22 mouse cellular contexts compared by ENCODE assay signal in the genomic region with DNA sequence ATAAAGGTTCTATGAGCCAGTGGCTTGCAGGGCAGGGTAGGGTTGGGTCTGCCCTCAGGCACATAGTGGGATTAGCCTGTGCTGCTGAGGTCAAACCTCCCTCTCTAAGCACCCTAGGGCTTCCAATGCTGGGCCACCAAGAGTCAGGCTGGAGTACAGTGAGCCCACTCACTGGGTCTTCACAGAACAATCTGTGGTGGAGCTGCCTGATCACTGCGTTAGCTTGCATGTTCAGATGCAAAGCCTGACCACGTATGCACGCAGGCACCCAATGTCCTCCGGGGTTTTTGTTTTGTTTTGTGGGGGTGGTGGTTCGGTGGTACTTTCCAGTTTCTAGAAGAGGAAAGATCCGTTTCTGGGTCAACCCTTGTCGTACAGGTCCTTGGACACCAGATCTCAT. TPM values are rescaled to one million over a fixed set of nuclear protein-coding genes. Genes with fewer than 3 reads are reported as not detected.
DNase-seq lines count a peak whose midpoint lies in the region; ATAC-seq lines count a peak whose summit lies in the region.
"Had no signal": no experiment of that assay in that cellular context is flagged by ENCODE, and none has a peak within 500 bp of the region (broad histone marks: within the 10 kb centered on the region; RNA-seq: fewer than 3 reads in every experiment).

No protein-coding gene starts in this region.

- peaks cover 5% of the 10 kb centered on the region; the same call in 1 of the 2 replicates for H3K4me1 ChIP-seq in liver, embryonic 15.5 days (replicated peaks)
- H3K4me1 ChIP-seq in liver, embryonic 11.5 days (replicated peaks; ENCODE audit: control insufficient read depth, insufficient read depth, low read length), result no peaks in the 10 kb centered on the region
- peaks cover 22% of the 10 kb centered on the region for H3K4me1 ChIP-seq in embryonic facial prominence, embryonic 10.5 days
- peaks cover 5% of the 10 kb centered on the region; the same call in 1 of the 2 replicates for H3K4me1 ChIP-seq in intestine, embryonic 15.5 days (replicated peaks)
- peaks cover 6% of the 10 kb centered on the region; the same call in 1 of the 2 replicates for H3K4me1 ChIP-seq in stomach, embryonic 15.5 days
- H3K4me1 ChIP-seq: heart, embryonic 15.5 days; neural tube, embryonic 13.5 days had no signal

- peaks cover 14% of the 10 kb centered on the region; the same call in 1 of the 2 replicates for H3K36me3 ChIP-seq in liver, embryonic 15.5 days (replicated peaks)
- H3K36me3 ChIP-seq in liver, embryonic 11.5 days (ENCODE audit: control insufficient read depth, insufficient read depth, low read length), result peaks cover 9% of the 10 kb centered on the region
- peaks cover 49% of the 10 kb centered on the region for H3K36me3 ChIP-seq in embryonic facial prominence, embryonic 10.5 days (replicated peaks)
- H3K36me3 ChIP-seq in intestine, embryonic 15.5 days, result peaks cover 15% of the 10 kb centered on the region
- H3K36me3 ChIP-seq in stomach, embryonic 15.5 days, result 0 out of 2 replicates have a peak, but pooled peaks cover 10% of the 10 kb centered on the region

- no peak overlapping the region for H3K27ac ChIP-seq in liver, embryonic 15.5 days (replicated peaks)
- H3K27ac ChIP-seq in liver, embryonic 11.5 days (ENCODE audit: low read depth, low read length), result no peak overlapping the region
- H3K27ac ChIP-seq in embryonic facial prominence, embryonic 10.5 days (replicated peaks), result peak overlapping the region; percentile 30; the same call in 1 of the 2 replicates
- peak overlapping the region; percentile 57; the same call in 1 of the 2 replicates for H3K27ac ChIP-seq in intestine, embryonic 15.5 days
- peak overlapping the region; percentile 67 for H3K27ac ChIP-seq in stomach, embryonic 15.5 days
- H3K27ac ChIP-seq: heart, embryonic 10.5 days; heart, embryonic 15.5 days; left cerebral cortex, adult 2 months; limb, embryonic 12.5 days; liver, embryonic 14.5 days; neural tube, embryonic 13.5 days had no signal

- no peaks in the 10 kb centered on the region for H3K27me3 ChIP-seq in liver, embryonic 15.5 days
- no peaks in the 10 kb centered on the region for H3K27me3 ChIP-seq in liver, embryonic 11.5 days (replicated peaks; ENCODE audit: control insufficient read depth, insufficient read depth, low read length)
- H3K27me3 ChIP-seq in embryonic facial prominence, embryonic 10.5 days (replicated peaks; ENCODE audit: low read depth, poor library complexity, severe bottlenecking), result no peaks in the 10 kb centered on the region
- no peaks in the 10 kb centered on the region for H3K27me3 ChIP-seq in intestine, embryonic 15.5 days (replicated peaks)
- no peaks in the 10 kb centered on the region for H3K27me3 ChIP-seq in stomach, embryonic 15.5 days (replicated peaks)
- H3K27me3 ChIP-seq: heart, embryonic 15.5 days; limb, embryonic 12.5 days; neural tube, embryonic 13.5 days had no signal

- H3K9ac ChIP-seq in liver, embryonic 15.5 days, result no peak overlapping the region
- no peak overlapping the region for H3K9ac ChIP-seq in liver, embryonic 11.5 days (ENCODE audit: low read depth, low read length)
- no peak overlapping the region for H3K9ac ChIP-seq in intestine, embryonic 15.5 days
- no peak overlapping the region for H3K9ac ChIP-seq in stomach, embryonic 15.5 days
- H3K9ac ChIP-seq: heart, embryonic 15.5 days; limb, embryonic 12.5 days; liver, embryonic 14.5 days; neural tube, embryonic 13.5 days had no signal

- no peak for DNase-seq in liver, embryonic 11.5 days (ENCODE audit: low spot score)
- DNase-seq in embryonic facial prominence, embryonic 10.5 days (ENCODE audit: low spot score), result no peak
- DNase-seq in c-Kit-positive CD71-positive TER-119-positive erythroid progenitor cells, embryonic 14.5 days (ENCODE audit: low spot score), result no peak
- DNase-seq in cerebellum, postnatal 4 days (ENCODE audit: low spot score in 2 of 2), result no peak
- DNase-seq: adrenal gland, postnatal 36 days; B cell, adult 2 months; cerebellum, adult 2 months; cerebellum, postnatal 14 days; right cerebral cortex, postnatal 4 days; thymus, adult 18-20 months; thymus, postnatal 25 days had no signal

- 73% methylated on average over 7 of the region's 7 CpGs for WGBS in liver, embryonic 15.5 days (ENCODE audit: insufficient replicate concordance)
- 88% methylated on average over 7 of the region's 7 CpGs for WGBS in liver, embryonic 11.5 days
- WGBS in embryonic facial prominence, embryonic 10.5 days, result 88% methylated on average over 7 of the region's 7 CpGs
- WGBS in intestine, embryonic 15.5 days, result 84% methylated on average over 7 of the region's 7 CpGs
- WGBS in stomach, embryonic 15.5 days, result 77% methylated on average over 7 of the region's 7 CpGs

- peak overlapping the region; percentile 39; the same call in 1 of the 2 replicates for H3K4me2 ChIP-seq in liver, embryonic 15.5 days
- H3K4me2 ChIP-seq in liver, embryonic 11.5 days, result no peak overlapping the region
- no peak overlapping the region for H3K4me2 ChIP-seq in intestine, embryonic 15.5 days (replicated peaks)
- H3K4me2 ChIP-seq in stomach, embryonic 15.5 days, result no peak overlapping the region
- H3K4me2 ChIP-seq: heart, embryonic 15.5 days; limb, embryonic 12.5 days; midbrain, embryonic 11.5 days; neural tube, embryonic 13.5 days had no signal

- H3K4me3 ChIP-seq in liver, embryonic 15.5 days (replicated peaks), result no peak overlapping the region
- H3K4me3 ChIP-seq in liver, embryonic 11.5 days (ENCODE audit: low read depth, low read length), result no peak overlapping the region
- H3K4me3 ChIP-seq in embryonic facial prominence, embryonic 10.5 days, result no peak overlapping the region
- H3K4me3 ChIP-seq in intestine, embryonic 15.5 days (replicated peaks), result no peak overlapping the region
- H3K4me3 ChIP-seq in stomach, embryonic 15.5 days (replicated peaks), result no peak overlapping the region
- H3K4me3 ChIP-seq: heart, embryonic 10.5 days; heart, embryonic 15.5 days; left cerebral cortex, adult 2 months; limb, embryonic 12.5 days; neural tube, embryonic 13.5 days had no signal

- no peaks in the 10 kb centered on the region for H3K9me3 ChIP-seq in liver, embryonic 15.5 days (replicated peaks)
- H3K9me3 ChIP-seq in liver, embryonic 11.5 days (ENCODE audit: control insufficient read depth, low read length), result no peaks in the 10 kb centered on the region
- no peaks in the 10 kb centered on the region for H3K9me3 ChIP-seq in embryonic facial prominence, embryonic 10.5 days
- H3K9me3 ChIP-seq in intestine, embryonic 15.5 days, result no peaks in the 10 kb centered on the region
- H3K9me3 ChIP-seq in stomach, embryonic 15.5 days, result no peaks in the 10 kb centered on the region
- H3K9me3 ChIP-seq: heart, embryonic 10.5 days; heart, embryonic 15.5 days; limb, embryonic 12.5 days; neural tube, embryonic 13.5 days had no signal

- no peak for ATAC-seq in liver, embryonic 15.5 days (ENCODE audit: insufficient read depth)
- ATAC-seq in liver, embryonic 11.5 days (replicated peaks; ENCODE audit: low FRiP score), result no peak
- no peak for ATAC-seq in intestine, embryonic 15.5 days
- no peak for ATAC-seq in stomach, embryonic 15.5 days (ENCODE audit: insufficient read depth, low FRiP score, low read depth)
- ATAC-seq: forebrain, embryonic 14.5 days had no signal

RNA-seq across cellular contexts. Expression of a gene that starts 21.3 kb away (rescaled TPM):
- 13.2 and 23.3 TPM in 2 replicates for polyA plus RNA-seq in liver, embryonic 15.5 days (2015; fragmentation: Nextera tagmentation; extraction: Ambion mirVana)
- 4.5 and 5.2 TPM in 2 replicates for polyA plus RNA-seq in liver, embryonic 11.5 days (2014; fragmentation: Nextera tagmentation; extraction: Ambion mirVana)
- 13.1 and 15.2 TPM in 2 replicates for polyA plus RNA-seq in embryonic facial prominence, embryonic 10.5 days (2016; fragmentation: Nextera tagmentation; extraction: Ambion mirVana)
- polyA plus RNA-seq in intestine, embryonic 15.5 days (2015; fragmentation: Nextera tagmentation; extraction: Ambion mirVana), result 7.3 and 10.1 TPM in 2 replicates
- polyA plus RNA-seq in stomach, embryonic 15.5 days (2015; fragmentation: Nextera tagmentation; extraction: Ambion mirVana), result 8.9 and 9.8 TPM in 2 replicates

RNA-seq across cellular contexts. Expression of a gene that starts 21.4 kb away (rescaled TPM):
- 1.3 and 1.4 TPM in 2 replicates for polyA plus RNA-seq in liver, embryonic 15.5 days (2015; fragmentation: Nextera tagmentation; extraction: Ambion mirVana)
- polyA plus RNA-seq in liver, embryonic 11.5 days (2014; fragmentation: Nextera tagmentation; extraction: Ambion mirVana), result 2.9 and 3.9 TPM in 2 replicates
- polyA plus RNA-seq in embryonic facial prominence, embryonic 10.5 days (2016; fragmentation: Nextera tagmentation; extraction: Ambion mirVana), result 12.9 and 13.6 TPM in 2 replicates
- polyA plus RNA-seq in intestine, embryonic 15.5 days (2015; fragmentation: Nextera tagmentation; extraction: Ambion mirVana), result 5.5 and 6.3 TPM in 2 replicates
- 7.2 and 8.3 TPM in 2 replicates for polyA plus RNA-seq in stomach, embryonic 15.5 days (2015; fragmentation: Nextera tagmentation; extraction: Ambion mirVana)

RNA-seq across cellular contexts. Expression of a gene that starts 36.3 kb away (rescaled TPM):
- 2.2 and 2.4 TPM in 2 replicates for polyA plus RNA-seq in liver, embryonic 15.5 days (2015; fragmentation: Nextera tagmentation; extraction: Ambion mirVana)
- 4.1 and 5.3 TPM in 2 replicates for polyA plus RNA-seq in liver, embryonic 11.5 days (2014; fragmentation: Nextera tagmentation; extraction: Ambion mirVana)
- 9.9 and 10.4 TPM in 2 replicates for polyA plus RNA-seq in embryonic facial prominence, embryonic 10.5 days (2016; fragmentation: Nextera tagmentation; extraction: Ambion mirVana)
- 5.7 and 8.3 TPM in 2 replicates for polyA plus RNA-seq in intestine, embryonic 15.5 days (2015; fragmentation: Nextera tagmentation; extraction: Ambion mirVana)
- polyA plus RNA-seq in stomach, embryonic 15.5 days (2015; fragmentation: Nextera tagmentation; extraction: Ambion mirVana), result 8.3 and 9.6 TPM in 2 replicates

RNA-seq across cellular contexts. Expression of a gene that starts 36.9 kb away (rescaled TPM):
- polyA plus RNA-seq in liver, embryonic 15.5 days (2015; fragmentation: Nextera tagmentation; extraction: Ambion mirVana), result 25.6 and 25.9 TPM in 2 replicates
- 90.8 and 102 TPM in 2 replicates for polyA plus RNA-seq in liver, embryonic 11.5 days (2014; fragmentation: Nextera tagmentation; extraction: Ambion mirVana)
- polyA plus RNA-seq in embryonic facial prominence, embryonic 10.5 days (2016; fragmentation: Nextera tagmentation; extraction: Ambion mirVana), result 146 and 147 TPM in 2 replicates
- 81.9 and 85.5 TPM in 2 replicates for polyA plus RNA-seq in intestine, embryonic 15.5 days (2015; fragmentation: Nextera tagmentation; extraction: Ambion mirVana)
- 91.1 and 96.6 TPM in 2 replicates for polyA plus RNA-seq in stomach, embryonic 15.5 days (2015; fragmentation: Nextera tagmentation; extraction: Ambion mirVana)

Comparison
In these comparisons a context has a peak if more than half of its experiments do, and no peak if none do; other contexts are left out.
1. H3K27ac ChIP-seq: peak in embryonic facial prominence, embryonic 10.5 days (single experiment), intestine, embryonic 15.5 days (single experiment) and stomach, embryonic 15.5 days (single experiment); none in liver, embryonic 15.5 days (single experiment) and liver, embryonic 11.5 days (single experiment).